Mouse (Mus musculus): ENCODE results near the gene Cdk10. TPM values are rescaled to one million over a fixed set of nuclear protein-coding genes. Genes with fewer than 3 reads are reported as not detected.

Gene Cdk10
- polyA plus RNA-seq, 1 experiment from 2014 or later, result 20.3 TPM

DNA sequence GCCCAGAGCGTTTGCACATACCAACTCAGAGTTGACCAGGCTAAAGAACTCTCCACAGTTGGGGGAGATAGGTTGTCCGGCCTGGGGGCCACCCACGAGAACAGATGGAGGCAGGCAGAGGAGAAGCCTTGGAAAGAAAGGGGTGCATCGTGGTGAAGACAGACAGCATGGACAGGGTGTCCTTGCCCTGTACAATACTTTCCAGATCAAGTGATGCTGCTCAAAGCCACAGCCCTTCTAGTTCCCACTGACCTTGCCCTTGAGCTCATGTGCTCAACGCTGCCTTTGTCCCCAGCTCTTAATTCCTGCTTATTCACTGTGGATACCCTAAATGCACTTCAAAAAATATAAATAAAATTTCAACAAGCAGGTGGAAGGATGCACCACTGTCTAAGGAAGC lies 49.8 kb downstream of the Cdk10 start:
- H3K9me3 ChIP-seq (replicated peaks), result no peaks in the 10 kb centered on the region
- WGBS, result 93% methylated on average over 5 of the region's 5 CpGs

GRCm38 (mm10) chr8:123275096-123275495 lies 50.5 kb downstream of the Cdk10 start:
- Histone ChIP-seq H3K9me3 (replicated peaks) (no peaks in the 10 kb centered on the region), H3K27me3 (replicated peaks) (no peaks in the 10 kb centered on the region), H3K4me1 (replicated peaks) (no peaks in the 10 kb centered on the region), H3K27ac (ENCODE audit: poor library complexity, severe bottlenecking) (no peak overlapping the region), H3K36me3 (peaks cover 48% of the 10 kb centered on the region), H3K4me3 (no peak overlapping the region), H3K9ac (no peak overlapping the region), H3K4me2 (no peak overlapping the region)
- WGBS, result 89% methylated on average over 12 of the region's 12 CpGs
- no peak for ATAC-seq (ENCODE audit: insufficient number of reproducible peaks, low FRiP score)

More for the DNA sequence above, 49.8 kb downstream of the Cdk10 start:
- no peak overlapping the region for H3K4me3 ChIP-seq
- H3K4me1 ChIP-seq (replicated peaks), result no peaks in the 10 kb centered on the region
- H3K27ac ChIP-seq (ENCODE audit: poor library complexity, severe bottlenecking), result no peak overlapping the region
- no peak overlapping the region for H3K4me2 ChIP-seq
- H3K9ac ChIP-seq, result no peak overlapping the region
- peaks cover 51% of the 10 kb centered on the region for H3K36me3 ChIP-seq
- no peaks in the 10 kb centered on the region for H3K27me3 ChIP-seq (replicated peaks)
- ATAC-seq (ENCODE audit: insufficient number of reproducible peaks, low FRiP score), result no peak

- Histone ChIP-seq H3K4me3 (no peak overlapping the region), H3K9ac (no peak overlapping the region), H3K4me1 (replicated peaks) (no peaks in the 10 kb centered on the region), H3K4me2 (no peak overlapping the region), H3K36me3 (peaks cover 45% of the 10 kb centered on the region), H3K27me3 (replicated peaks) (no peaks in the 10 kb centered on the region), H3K9me3 (replicated peaks) (no peaks in the 10 kb centered on the region), H3K27ac (ENCODE audit: poor library complexity, severe bottlenecking) (no peak overlapping the region)
- WGBS, result 55% methylated on average over 7 of the region's 7 CpGs
- no peak for ATAC-seq (ENCODE audit: insufficient number of reproducible peaks, low FRiP score)
These were observed 53.8 kb downstream of the Cdk10 start for GRCm38 (mm10) chr8:123278445-123278844.

DNA sequence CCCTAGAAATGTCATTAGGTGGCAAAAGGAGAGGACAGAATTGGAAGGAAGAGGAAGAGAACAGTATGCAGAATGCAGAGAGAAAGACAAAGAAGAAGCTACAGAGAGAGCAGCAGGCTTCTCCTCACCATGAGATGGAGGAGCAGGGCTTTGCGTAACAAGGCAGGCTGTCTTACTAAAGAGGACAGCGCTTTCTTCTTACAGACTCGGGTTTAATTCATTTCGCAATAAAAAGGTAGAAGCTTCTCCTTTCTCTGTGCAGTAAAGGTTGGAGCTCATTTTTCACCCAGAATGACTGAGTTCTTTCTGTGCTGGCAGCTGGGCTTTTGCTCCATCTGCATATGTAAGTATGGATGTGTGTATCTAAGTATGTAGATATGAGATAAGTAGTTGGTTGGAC lies 55.2 kb downstream of the Cdk10 start:
- 95% methylated on average over 4 of the region's 4 CpGs for WGBS

GRCm38 (mm10) chr8:123280302-123281094 lies 55.9 kb downstream of the Cdk10 start:
- no peak overlapping the region for H3K9ac ChIP-seq
- ATAC-seq (ENCODE audit: insufficient number of reproducible peaks, low FRiP score), result no peak

More for the DNA sequence above, 55.2 kb downstream of the Cdk10 start:
- H3K27me3 ChIP-seq (replicated peaks), result no peaks in the 10 kb centered on the region
- no peak overlapping the region for H3K4me3 ChIP-seq
- no peak overlapping the region for H3K27ac ChIP-seq (ENCODE audit: poor library complexity, severe bottlenecking)
- H3K36me3 ChIP-seq, result peaks cover 38% of the 10 kb centered on the region
- H3K4me1 ChIP-seq (replicated peaks), result peaks cover 11% of the 10 kb centered on the region
- no peak overlapping the region for H3K4me2 ChIP-seq
- no peaks in the 10 kb centered on the region for H3K9me3 ChIP-seq (replicated peaks)
- H3K9ac ChIP-seq, result no peak overlapping the region
- no peak for ATAC-seq (ENCODE audit: insufficient number of reproducible peaks, low FRiP score)

More at GRCm38 (mm10) chr8:123280302-123281094, 55.9 kb downstream of the Cdk10 start:
- no peak overlapping the region for H3K27ac ChIP-seq (ENCODE audit: poor library complexity, severe bottlenecking)
- H3K4me1 ChIP-seq (replicated peaks), result peaks cover 13% of the 10 kb centered on the region
- peaks cover 32% of the 10 kb centered on the region for H3K36me3 ChIP-seq
- 88% methylated on average over 13 of the region's 13 CpGs for WGBS
- H3K27me3 ChIP-seq (replicated peaks), result no peaks in the 10 kb centered on the region
- H3K4me2 ChIP-seq, result no peak overlapping the region
- no peaks in the 10 kb centered on the region for H3K9me3 ChIP-seq (replicated peaks)
- H3K4me3 ChIP-seq, result no peak overlapping the region

Other genes starting within 250 kb of the Cdk10 start
- gene Ankrd11, start 182.6 kb upstream of the Cdk10 start, polyA plus RNA-seq (2016; fragmentation: Nextera tagmentation; extraction: Ambion mirVana), result 62.4 and 64.8 TPM in 2 replicates
- gene Spg7, start 161.9 kb upstream of the Cdk10 start, polyA plus RNA-seq (2016; fragmentation: Nextera tagmentation; extraction: Ambion mirVana), result 77.3 and 79.9 TPM in 2 replicates
- 1,041 and 1,045 TPM in 2 replicates for gene Rpl13, start 122.5 kb upstream of the Cdk10 start, polyA plus RNA-seq (2016; fragmentation: Nextera tagmentation; extraction: Ambion mirVana)
- gene Cpne7, start 107.5 kb upstream of the Cdk10 start, polyA plus RNA-seq (2016; fragmentation: Nextera tagmentation; extraction: Ambion mirVana), result 0.18 and 0.24 TPM in 2 replicates
- 5.4 and 5.8 TPM in 2 replicates for gene Sult5a1, start 66.5 kb upstream of the Cdk10 start, polyA plus RNA-seq (2016; fragmentation: Nextera tagmentation; extraction: Ambion mirVana)
- gene Dpep1, start 38.6 kb upstream of the Cdk10 start, polyA plus RNA-seq (2016; fragmentation: Nextera tagmentation; extraction: Ambion mirVana), result 2.5 and 2.8 TPM in 2 replicates
- gene Chmp1a, start 12.1 kb upstream of the Cdk10 start, polyA plus RNA-seq (2016; fragmentation: Nextera tagmentation; extraction: Ambion mirVana), result 97.9 and 102 TPM in 2 replicates
- 3.4 and 4.2 TPM in 2 replicates for gene Spata33, start 12.0 kb upstream of the Cdk10 start, polyA plus RNA-seq (2016; fragmentation: Nextera tagmentation; extraction: Ambion mirVana)
- gene Spata2l, start 11.4 kb downstream of the Cdk10 start, polyA plus RNA-seq (2016; fragmentation: Nextera tagmentation; extraction: Ambion mirVana), result 2.3 and 2.5 TPM in 2 replicates
- 16.0 and 18.2 TPM in 2 replicates for gene Zfp276, start 29.4 kb downstream of the Cdk10 start, polyA plus RNA-seq (2016; fragmentation: Nextera tagmentation; extraction: Ambion mirVana)
- gene Vps9d1, start 29.5 kb downstream of the Cdk10 start, polyA plus RNA-seq (2016; fragmentation: Nextera tagmentation; extraction: Ambion mirVana), result 19.5 and 20.0 TPM in 2 replicates
- gene Fanca, start 93.7 kb downstream of the Cdk10 start, polyA plus RNA-seq (2016; fragmentation: Nextera tagmentation; extraction: Ambion mirVana), result 23.0 and 23.6 TPM in 2 replicates
- gene Spire2, start 107.9 kb downstream of the Cdk10 start, polyA plus RNA-seq (2016; fragmentation: Nextera tagmentation; extraction: Ambion mirVana), result 2.8 and 3.4 TPM in 2 replicates
- gene Tcf25, start 148.9 kb downstream of the Cdk10 start, polyA plus RNA-seq (2016; fragmentation: Nextera tagmentation; extraction: Ambion mirVana), result 172 TPM in 2 replicates
- not detected in 2 replicates for gene Mc1r, start 182.3 kb downstream of the Cdk10 start, polyA plus RNA-seq (2016; fragmentation: Nextera tagmentation; extraction: Ambion mirVana)
- gene Tubb3, start 186.6 kb downstream of the Cdk10 start, polyA plus RNA-seq (2016; fragmentation: Nextera tagmentation; extraction: Ambion mirVana), result 7.6 and 9.1 TPM in 2 replicates
- gene Def8, start 198.7 kb downstream of the Cdk10 start, polyA plus RNA-seq (2016; fragmentation: Nextera tagmentation; extraction: Ambion mirVana), result 34.7 and 36.0 TPM in 2 replicates

Measured in heart, embryonic 12.5 days (tissue).